Mouse (Mus musculus): ENCODE data around the gene Tnip1. TPM values are rescaled to one million over a fixed set of nuclear protein-coding genes. Genes with fewer than 3 reads are reported as not detected.
A peak's percentile ranks its signal among the peaks of the same experiment; 100 is the strongest.

Gene Tnip1
- polyA plus RNA-seq, 1 experiment from 2014 or later, result 11.4 TPM

DNA sequence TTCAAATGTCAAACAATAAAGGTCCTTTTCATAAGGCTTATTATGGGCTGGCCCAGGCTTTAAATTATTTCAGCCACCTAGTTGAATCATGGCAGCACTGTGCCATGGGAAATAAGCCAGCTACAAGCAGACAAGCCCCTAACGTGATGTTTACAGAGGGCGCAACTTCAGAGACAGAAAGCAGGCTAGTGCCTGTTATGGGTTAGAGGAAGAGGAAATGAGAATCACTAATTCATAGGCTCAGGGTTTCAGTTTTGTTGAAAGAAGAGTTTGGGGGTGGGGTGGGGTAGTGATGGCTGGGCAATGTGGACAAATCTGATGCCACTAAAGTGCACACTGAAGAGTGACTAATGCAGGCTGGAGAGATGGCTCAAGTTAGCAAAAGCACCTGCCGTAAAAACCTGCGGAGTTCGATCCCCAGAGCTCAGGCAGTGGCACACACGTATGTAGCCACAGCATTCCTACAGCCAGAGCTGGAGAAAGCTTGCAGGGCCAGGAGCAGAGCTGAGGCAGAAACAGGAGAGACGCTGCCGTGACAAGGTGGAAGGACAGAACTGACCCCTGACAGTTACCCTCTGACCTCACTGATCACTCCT, 26.1 kb upstream of the Tnip1 start:
- Histone ChIP-seq H3K9me3 (ENCODE audit: control insufficient read depth, low read length) (no peaks in the 10 kb centered on the region), H3K36me3 (ENCODE audit: control insufficient read depth, insufficient read depth, low read length) (peaks cover 13% of the 10 kb centered on the region), H3K27me3 (replicated peaks; ENCODE audit: control insufficient read depth, insufficient read depth, low read length) (no peaks in the 10 kb centered on the region), H3K4me2 (no peak overlapping the region), H3K4me3 (ENCODE audit: low read depth, low read length) (no peak overlapping the region), H3K4me1 (replicated peaks; ENCODE audit: control insufficient read depth, insufficient read depth, low read length) (no peaks in the 10 kb centered on the region), H3K27ac (ENCODE audit: low read depth, low read length) (no peak overlapping the region), H3K9ac (ENCODE audit: low read depth, low read length) (no peak overlapping the region)
- no peak for ATAC-seq (replicated peaks; ENCODE audit: low FRiP score)
- DNase-seq (ENCODE audit: low spot score), result no peak
- WGBS, result 78% methylated on average over 8 of the region's 8 CpGs

DNA sequence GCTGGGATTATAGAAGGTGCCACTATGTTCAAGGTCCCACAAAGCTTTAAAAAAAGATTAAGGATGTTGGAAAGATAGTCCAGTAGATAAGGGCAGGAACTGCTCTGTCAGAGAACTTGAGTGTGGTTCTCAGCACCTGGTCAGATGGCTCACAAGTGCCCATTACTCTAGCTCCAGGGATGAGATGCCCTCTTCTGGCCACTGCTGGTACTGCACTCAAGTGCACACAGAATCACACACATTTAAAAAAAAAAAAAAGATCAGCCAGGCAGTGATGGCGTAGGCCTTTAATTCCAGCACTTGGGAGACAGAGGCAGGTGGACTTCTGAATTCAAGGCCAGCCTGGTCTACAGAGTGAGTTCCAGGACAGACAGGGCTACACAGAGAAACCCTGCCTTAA, 25.3 kb upstream of the Tnip1 start:
- Histone ChIP-seq H3K9me3 (ENCODE audit: control insufficient read depth, low read length) (no peaks in the 10 kb centered on the region), H3K9ac (ENCODE audit: low read depth, low read length) (no peak overlapping the region), H3K4me3 (ENCODE audit: low read depth, low read length) (no peak overlapping the region), H3K4me1 (replicated peaks; ENCODE audit: control insufficient read depth, insufficient read depth, low read length) (no peaks in the 10 kb centered on the region), H3K4me2 (no peak overlapping the region), H3K27me3 (replicated peaks; ENCODE audit: control insufficient read depth, insufficient read depth, low read length) (no peaks in the 10 kb centered on the region), H3K27ac (ENCODE audit: low read depth, low read length) (no peak overlapping the region), H3K36me3 (ENCODE audit: control insufficient read depth, insufficient read depth, low read length) (peaks cover 18% of the 10 kb centered on the region)
- DNase-seq (ENCODE audit: low spot score) (no peak), ATAC-seq (replicated peaks; ENCODE audit: low FRiP score) (no peak)
- WGBS, result 76% methylated on average over 1 of the region's 1 CpGs

GRCm38 (mm10) chr11:54985086-54985485, 22.4 kb upstream of the Tnip1 start:
- Histone ChIP-seq H3K27ac (ENCODE audit: low read depth, low read length) (no peak overlapping the region), H3K36me3 (ENCODE audit: control insufficient read depth, insufficient read depth, low read length) (peaks cover 30% of the 10 kb centered on the region; the same call in 1 of the 2 replicates), H3K9me3 (ENCODE audit: control insufficient read depth, low read length) (no peaks in the 10 kb centered on the region), H3K4me3 (ENCODE audit: low read depth, low read length) (no peak overlapping the region), H3K27me3 (replicated peaks; ENCODE audit: control insufficient read depth, insufficient read depth, low read length) (no peaks in the 10 kb centered on the region), H3K4me2 (no peak overlapping the region), H3K4me1 (replicated peaks; ENCODE audit: control insufficient read depth, insufficient read depth, low read length) (no peaks in the 10 kb centered on the region), H3K9ac (ENCODE audit: low read depth, low read length) (no peak overlapping the region)
- 71% methylated on average over 3 of the region's 3 CpGs for WGBS
- ATAC-seq (replicated peaks; ENCODE audit: low FRiP score) (no peak), DNase-seq (ENCODE audit: low spot score) (no peak)

DNA sequence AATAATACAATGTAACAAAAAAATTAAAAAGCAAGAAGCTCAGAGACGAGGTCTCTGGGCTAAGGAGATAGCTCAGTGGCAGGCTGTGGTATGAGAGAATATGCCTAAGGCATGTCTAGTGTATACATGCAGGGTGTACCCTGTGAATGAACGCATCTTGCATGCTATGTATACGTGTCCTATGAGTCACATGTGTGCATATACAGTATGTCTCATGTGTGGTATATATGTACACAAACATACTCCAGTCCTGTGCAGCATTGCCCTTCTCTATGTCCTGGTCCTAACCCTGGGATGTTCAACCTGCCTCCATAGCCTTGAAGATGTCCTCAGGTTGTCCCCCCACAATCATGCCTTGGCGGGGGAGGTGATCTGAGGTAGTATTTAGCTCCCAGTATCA, 21.9 kb upstream of the Tnip1 start:
- no peak for ATAC-seq (replicated peaks; ENCODE audit: low FRiP score)

GRCm38 (mm10) chr11:54984085-54984484, 21.4 kb upstream of the Tnip1 start:
- no peak overlapping the region for H3K4me2 ChIP-seq
- H3K36me3 ChIP-seq (ENCODE audit: control insufficient read depth, insufficient read depth, low read length), result peaks cover 30% of the 10 kb centered on the region; the same call in 1 of the 2 replicates
- no peaks in the 10 kb centered on the region for H3K4me1 ChIP-seq (replicated peaks; ENCODE audit: control insufficient read depth, insufficient read depth, low read length)
- ATAC-seq (replicated peaks; ENCODE audit: low FRiP score), result no peak
- no peak overlapping the region for H3K9ac ChIP-seq (ENCODE audit: low read depth, low read length)
- DNase-seq (ENCODE audit: low spot score), result peak; percentile 69
- 1% methylated on average over 6 of the region's 6 CpGs for WGBS
- H3K27ac ChIP-seq (ENCODE audit: low read depth, low read length), result no peak overlapping the region
- H3K9me3 ChIP-seq (ENCODE audit: control insufficient read depth, low read length), result no peaks in the 10 kb centered on the region
- H3K27me3 ChIP-seq (replicated peaks; ENCODE audit: control insufficient read depth, insufficient read depth, low read length), result no peaks in the 10 kb centered on the region
- H3K4me3 ChIP-seq (ENCODE audit: low read depth, low read length), result no peak overlapping the region

More for the DNA sequence above, 21.9 kb upstream of the Tnip1 start:
- 53% methylated on average over 4 of the region's 4 CpGs for WGBS
- Histone ChIP-seq H3K27me3 (replicated peaks; ENCODE audit: control insufficient read depth, insufficient read depth, low read length) (no peaks in the 10 kb centered on the region), H3K27ac (ENCODE audit: low read depth, low read length) (no peak overlapping the region), H3K9me3 (ENCODE audit: control insufficient read depth, low read length) (no peaks in the 10 kb centered on the region), H3K4me3 (ENCODE audit: low read depth, low read length) (no peak overlapping the region), H3K9ac (ENCODE audit: low read depth, low read length) (no peak overlapping the region), H3K36me3 (ENCODE audit: control insufficient read depth, insufficient read depth, low read length) (peaks cover 30% of the 10 kb centered on the region; the same call in 1 of the 2 replicates), H3K4me2 (no peak overlapping the region), H3K4me1 (replicated peaks; ENCODE audit: control insufficient read depth, insufficient read depth, low read length) (no peaks in the 10 kb centered on the region)
- no peak for DNase-seq (ENCODE audit: low spot score)

DNA sequence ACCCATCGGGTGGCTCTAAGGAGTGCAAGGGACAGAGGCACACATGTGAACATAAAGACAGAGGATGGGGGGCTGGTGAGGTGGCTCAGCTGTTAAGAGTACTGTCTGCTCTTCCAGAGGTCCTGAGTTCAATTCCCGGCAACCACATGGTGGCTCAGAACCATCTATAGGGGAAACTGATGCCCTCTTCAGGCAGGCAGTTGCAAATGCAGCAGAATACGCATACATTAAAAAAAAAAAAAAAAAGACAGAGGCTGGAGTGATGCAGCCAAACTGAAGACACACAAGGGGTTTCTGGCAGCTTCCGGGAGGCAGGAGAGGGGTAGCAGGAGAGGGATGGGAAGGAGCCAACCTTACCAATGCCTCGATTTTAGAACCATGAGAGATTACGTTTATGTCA, 19.8 kb upstream of the Tnip1 start:
- no peak overlapping the region for H3K9ac ChIP-seq (ENCODE audit: low read depth, low read length)
- ATAC-seq (replicated peaks; ENCODE audit: low FRiP score), result no peak
- no peak overlapping the region for H3K27ac ChIP-seq (ENCODE audit: low read depth, low read length)
- no peak overlapping the region for H3K4me2 ChIP-seq
- H3K9me3 ChIP-seq (ENCODE audit: control insufficient read depth, low read length), result no peaks in the 10 kb centered on the region
- H3K4me1 ChIP-seq (replicated peaks; ENCODE audit: control insufficient read depth, insufficient read depth, low read length), result no peaks in the 10 kb centered on the region
- H3K36me3 ChIP-seq (ENCODE audit: control insufficient read depth, insufficient read depth, low read length), result peaks cover 26% of the 10 kb centered on the region; the same call in 1 of the 2 replicates
- WGBS, result 79% methylated on average over 6 of the region's 6 CpGs
- H3K27me3 ChIP-seq (replicated peaks; ENCODE audit: control insufficient read depth, insufficient read depth, low read length), result no peaks in the 10 kb centered on the region
- DNase-seq (ENCODE audit: low spot score), result no peak
- H3K4me3 ChIP-seq (ENCODE audit: low read depth, low read length), result no peak overlapping the region

DNA sequence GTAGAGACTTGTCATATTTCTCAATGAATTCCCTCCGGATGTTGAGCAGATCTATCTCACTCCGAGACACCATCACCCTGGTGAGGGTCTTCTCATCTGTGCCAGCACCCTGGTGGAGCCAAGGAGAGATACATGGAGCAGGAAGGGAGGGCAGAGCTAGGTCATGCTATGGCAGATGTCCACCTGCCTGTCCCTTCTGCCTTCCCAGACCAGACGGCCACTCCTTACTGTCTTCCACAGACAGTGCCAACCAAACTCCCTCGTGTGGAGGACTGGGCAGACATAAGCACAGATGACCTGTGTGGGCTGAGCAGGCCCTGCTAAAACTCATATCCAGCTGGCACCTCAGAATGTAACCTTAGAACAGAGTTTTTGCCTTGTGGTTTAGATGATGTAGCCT, 18.9 kb upstream of the Tnip1 start:
- DNase-seq (ENCODE audit: low spot score), result no peak
- no peak for ATAC-seq (replicated peaks; ENCODE audit: low FRiP score)
- WGBS, result 93% methylated on average over 4 of the region's 4 CpGs
- H3K36me3 ChIP-seq (ENCODE audit: control insufficient read depth, insufficient read depth, low read length), result peaks cover 26% of the 10 kb centered on the region; the same call in 1 of the 2 replicates
- no peak overlapping the region for H3K4me3 ChIP-seq (ENCODE audit: low read depth, low read length)
- H3K27ac ChIP-seq (ENCODE audit: low read depth, low read length), result no peak overlapping the region
- H3K9ac ChIP-seq (ENCODE audit: low read depth, low read length), result no peak overlapping the region
- no peaks in the 10 kb centered on the region for H3K9me3 ChIP-seq (ENCODE audit: control insufficient read depth, low read length)
- no peaks in the 10 kb centered on the region for H3K27me3 ChIP-seq (replicated peaks; ENCODE audit: control insufficient read depth, insufficient read depth, low read length)
- no peaks in the 10 kb centered on the region for H3K4me1 ChIP-seq (replicated peaks; ENCODE audit: control insufficient read depth, insufficient read depth, low read length)
- no peak overlapping the region for H3K4me2 ChIP-seq

- ATAC-seq (replicated peaks; ENCODE audit: low FRiP score) (no peak), DNase-seq (ENCODE audit: low spot score) (no peak)
- Histone ChIP-seq H3K9me3 (ENCODE audit: control insufficient read depth, low read length) (no peaks in the 10 kb centered on the region), H3K4me2 (no peak overlapping the region), H3K9ac (ENCODE audit: low read depth, low read length) (no peak overlapping the region), H3K27me3 (replicated peaks; ENCODE audit: control insufficient read depth, insufficient read depth, low read length) (no peaks in the 10 kb centered on the region), H3K36me3 (ENCODE audit: control insufficient read depth, insufficient read depth, low read length) (peaks cover 14% of the 10 kb centered on the region; the same call in 1 of the 2 replicates), H3K27ac (ENCODE audit: low read depth, low read length) (0 out of 2 replicates have a peak overlapping the region, but pooled peaks have one; percentile 58), H3K4me1 (replicated peaks; ENCODE audit: control insufficient read depth, insufficient read depth, low read length) (peaks cover 10% of the 10 kb centered on the region), H3K4me3 (ENCODE audit: low read depth, low read length) (no peak overlapping the region)
- 59% methylated on average over 6 of the region's 6 CpGs for WGBS
Measured at GRCm38 (mm10) chr11:54977385-54977937, 14.7 kb upstream of the Tnip1 start.

- H3K27me3 ChIP-seq (replicated peaks; ENCODE audit: control insufficient read depth, insufficient read depth, low read length), result no peaks in the 10 kb centered on the region
- DNase-seq (ENCODE audit: low spot score) (no peak), ATAC-seq (replicated peaks; ENCODE audit: low FRiP score) (no peak)
- peaks cover 2% of the 10 kb centered on the region; the same call in 1 of the 2 replicates for H3K36me3 ChIP-seq (ENCODE audit: control insufficient read depth, insufficient read depth, low read length)
- H3K27ac ChIP-seq (ENCODE audit: low read depth, low read length), result no peak overlapping the region
- H3K4me1 ChIP-seq (replicated peaks; ENCODE audit: control insufficient read depth, insufficient read depth, low read length), result peaks cover 10% of the 10 kb centered on the region
- no peaks in the 10 kb centered on the region for H3K9me3 ChIP-seq (ENCODE audit: control insufficient read depth, low read length)
- H3K4me3 ChIP-seq (ENCODE audit: low read depth, low read length), result no peak overlapping the region
- no peak overlapping the region for H3K9ac ChIP-seq (ENCODE audit: low read depth, low read length)
- WGBS, result 91% methylated on average over 2 of the region's 2 CpGs
- no peak overlapping the region for H3K4me2 ChIP-seq
Measured at GRCm38 (mm10) chr11:54976351-54976750, 13.6 kb upstream of the Tnip1 start.
